In genomic region chr7:126921563-126921962, GRCm38 (mm10) we compare ENCODE assay signal across 18 mouse cellular contexts. TPM values are rescaled to one million over a fixed set of nuclear protein-coding genes. Genes with fewer than 3 reads are reported as not detected.
DNase-seq lines count a peak whose midpoint lies in the region; ATAC-seq and TF ChIP-seq lines count a peak whose summit lies in the region.
"Had no signal": no experiment of that assay in that cellular context is flagged by ENCODE, and none has a peak within 500 bp of the region (broad histone marks: within the 10 kb centered on the region; RNA-seq: fewer than 3 reads in every experiment).

No protein-coding gene starts in this region.

- H3K4me3 ChIP-seq in forebrain, embryonic 13.5 days, result no peak overlapping the region
- no peak overlapping the region for H3K4me3 ChIP-seq in forebrain, postnatal 0 days (ENCODE audit: low read depth, low read length)
- H3K4me3 ChIP-seq in liver, embryonic 15.5 days (replicated peaks), result no peak overlapping the region
- H3K4me3 ChIP-seq in liver, embryonic 11.5 days (ENCODE audit: low read depth, low read length), result no peak overlapping the region
- H3K4me3 ChIP-seq in forebrain, embryonic 14.5 days (ENCODE audit: low read depth, low read length), result no peak overlapping the region
- H3K4me3 ChIP-seq: heart, adult 2 months; left cerebral cortex, adult 2 months; limb, embryonic 13.5 days; neural tube, embryonic 13.5 days; stomach, embryonic 15.5 days had no signal

- no peaks in the 10 kb centered on the region for H3K27me3 ChIP-seq in forebrain, embryonic 13.5 days
- H3K27me3 ChIP-seq in forebrain, postnatal 0 days (ENCODE audit: insufficient read depth, low read length), result no peaks in the 10 kb centered on the region
- H3K27me3 ChIP-seq in liver, embryonic 15.5 days, result no peaks in the 10 kb centered on the region
- no peaks in the 10 kb centered on the region for H3K27me3 ChIP-seq in liver, embryonic 11.5 days (replicated peaks; ENCODE audit: control insufficient read depth, insufficient read depth, low read length)
- H3K27me3 ChIP-seq in forebrain, embryonic 14.5 days (replicated peaks; ENCODE audit: control insufficient read depth, insufficient read depth, low read length), result no peaks in the 10 kb centered on the region
- H3K27me3 ChIP-seq: limb, embryonic 13.5 days; neural tube, embryonic 13.5 days; Patski; stomach, embryonic 15.5 days had no signal

- no peak for ATAC-seq in forebrain, embryonic 13.5 days
- no peak for ATAC-seq in forebrain, postnatal 0 days
- no peak for ATAC-seq in liver, embryonic 15.5 days (ENCODE audit: insufficient read depth)
- no peak for ATAC-seq in liver, embryonic 11.5 days (replicated peaks; ENCODE audit: low FRiP score)
- no peak for ATAC-seq in forebrain, embryonic 14.5 days
- ATAC-seq: Patski had no signal

- WGBS in forebrain, embryonic 13.5 days, result 80% methylated on average over 2 of the region's 2 CpGs
- 90% methylated on average over 2 of the region's 2 CpGs for WGBS in forebrain, postnatal 0 days
- 45% methylated on average over 2 of the region's 2 CpGs for WGBS in liver, embryonic 15.5 days (ENCODE audit: insufficient replicate concordance)
- 66% methylated on average over 2 of the region's 2 CpGs for WGBS in liver, embryonic 11.5 days
- 80% methylated on average over 2 of the region's 2 CpGs for WGBS in forebrain, embryonic 14.5 days

- no peaks in the 10 kb centered on the region for H3K36me3 ChIP-seq in forebrain, embryonic 13.5 days (ENCODE audit: poor library complexity, severe bottlenecking)
- no peaks in the 10 kb centered on the region for H3K36me3 ChIP-seq in forebrain, postnatal 0 days (ENCODE audit: insufficient read depth)
- no peaks in the 10 kb centered on the region for H3K36me3 ChIP-seq in liver, embryonic 15.5 days (replicated peaks)
- no peaks in the 10 kb centered on the region for H3K36me3 ChIP-seq in liver, embryonic 11.5 days (ENCODE audit: control insufficient read depth, insufficient read depth, low read length)
- H3K36me3 ChIP-seq in forebrain, embryonic 14.5 days (ENCODE audit: control insufficient read depth, insufficient read depth, low read length), result no peaks in the 10 kb centered on the region
- H3K36me3 ChIP-seq: limb, embryonic 13.5 days; neural tube, embryonic 13.5 days; stomach, embryonic 15.5 days had no signal

- no peak overlapping the region for H3K27ac ChIP-seq in forebrain, embryonic 13.5 days
- H3K27ac ChIP-seq in forebrain, postnatal 0 days (ENCODE audit: low read depth, low read length), result no peak overlapping the region
- no peak overlapping the region for H3K27ac ChIP-seq in liver, embryonic 15.5 days (replicated peaks)
- no peak overlapping the region for H3K27ac ChIP-seq in liver, embryonic 11.5 days (ENCODE audit: low read depth, low read length)
- no peak overlapping the region for H3K27ac ChIP-seq in forebrain, embryonic 14.5 days (ENCODE audit: low read depth, low read length)
- H3K27ac ChIP-seq: limb, embryonic 13.5 days; neural tube, embryonic 13.5 days had no signal

- no peak for TF ChIP-seq CTCF in forebrain, postnatal 0 days (IDR thresholded peaks at IDR 0.05; ENCODE audit: low read depth)

- H3K9me3 ChIP-seq in forebrain, embryonic 13.5 days (replicated peaks), result no peaks in the 10 kb centered on the region
- no peaks in the 10 kb centered on the region for H3K9me3 ChIP-seq in forebrain, postnatal 0 days (ENCODE audit: low read length)
- no peaks in the 10 kb centered on the region for H3K9me3 ChIP-seq in liver, embryonic 15.5 days (replicated peaks)
- H3K9me3 ChIP-seq in liver, embryonic 11.5 days (ENCODE audit: control insufficient read depth, low read length), result no peaks in the 10 kb centered on the region
- H3K9me3 ChIP-seq in forebrain, embryonic 14.5 days (replicated peaks; ENCODE audit: control insufficient read depth, low read length), result no peaks in the 10 kb centered on the region
- H3K9me3 ChIP-seq: limb, embryonic 13.5 days; neural tube, embryonic 13.5 days; stomach, embryonic 15.5 days had no signal

- peak overlapping the region; percentile 36 for H3K4me2 ChIP-seq in forebrain, embryonic 13.5 days
- no peak overlapping the region for H3K4me2 ChIP-seq in forebrain, postnatal 0 days (ENCODE audit: low read depth)
- 0 out of 2 replicates have a peak overlapping the region, but pooled peaks have one; percentile 37 for H3K4me2 ChIP-seq in liver, embryonic 15.5 days
- no peak overlapping the region for H3K4me2 ChIP-seq in liver, embryonic 11.5 days
- H3K4me2 ChIP-seq in forebrain, embryonic 14.5 days (ENCODE audit: low read length), result peak overlapping the region; percentile 28; the same call in 1 of the 2 replicates
- H3K4me2 ChIP-seq: limb, embryonic 13.5 days; neural tube, embryonic 13.5 days; stomach, embryonic 15.5 days had no signal

- peaks cover 12% of the 10 kb centered on the region for H3K4me1 ChIP-seq in forebrain, embryonic 13.5 days
- H3K4me1 ChIP-seq in forebrain, postnatal 0 days (ENCODE audit: insufficient read depth), result no peaks in the 10 kb centered on the region
- peaks cover 30% of the 10 kb centered on the region for H3K4me1 ChIP-seq in liver, embryonic 15.5 days (replicated peaks)
- H3K4me1 ChIP-seq in liver, embryonic 11.5 days (replicated peaks; ENCODE audit: control insufficient read depth, insufficient read depth, low read length), result peaks cover 15% of the 10 kb centered on the region
- 0 out of 2 replicates have a peak, but pooled peaks cover 6% of the 10 kb centered on the region for H3K4me1 ChIP-seq in forebrain, embryonic 14.5 days (ENCODE audit: control insufficient read depth, insufficient read depth, low read length)

- H3K9ac ChIP-seq in forebrain, embryonic 13.5 days, result peak overlapping the region; percentile 51; the same call in 1 of the 2 replicates
- H3K9ac ChIP-seq in forebrain, postnatal 0 days, result no peak overlapping the region
- no peak overlapping the region for H3K9ac ChIP-seq in liver, embryonic 15.5 days
- H3K9ac ChIP-seq in liver, embryonic 11.5 days (ENCODE audit: low read depth, low read length), result no peak overlapping the region
- H3K9ac ChIP-seq in forebrain, embryonic 14.5 days (ENCODE audit: low read length), result no peak overlapping the region
- H3K9ac ChIP-seq: limb, embryonic 13.5 days; stomach, embryonic 15.5 days had no signal

- no peak for DNase-seq in forebrain, postnatal 0 days
- DNase-seq in liver, embryonic 11.5 days (ENCODE audit: low spot score), result no peak
- no peak for DNase-seq in forebrain, embryonic 14.5 days (ENCODE audit: low spot score)
- peak; percentile 53 for DNase-seq in kidney, postnatal 14 days
- no peak for DNase-seq in embryo, embryonic 9.5 days (ENCODE audit: extremely low spot score)
- no peak for DNase-seq in frontal cortex, postnatal 10 days (ENCODE audit: low spot score in 2 of 2)
- DNase-seq: cerebellum, adult 2 months; heart, adult 2 months; heart, postnatal 10 days; thymus, postnatal 36 days had no signal

RNA-seq across cellular contexts. Expression of gene Tmem219, which starts 1.2 kb away (rescaled TPM):
- polyA plus RNA-seq in forebrain, embryonic 13.5 days (2015; fragmentation: Nextera tagmentation; extraction: Ambion mirVana), result 30.5 and 35.3 TPM in 2 replicates
- 22.8 and 23.8 TPM in 2 replicates for total RNA-seq in forebrain, postnatal 0 days (2014; rRNA removed)
- 44.7 and 45.4 TPM in 2 replicates for polyA plus RNA-seq in forebrain, postnatal 0 days (2015; fragmentation: Nextera tagmentation; extraction: Ambion mirVana)
- polyA plus RNA-seq in liver, embryonic 15.5 days (2015; fragmentation: Nextera tagmentation; extraction: Ambion mirVana), result 17.0 and 19.3 TPM in 2 replicates
- 23.2 and 23.9 TPM in 2 replicates for polyA plus RNA-seq in liver, embryonic 11.5 days (2014; fragmentation: Nextera tagmentation; extraction: Ambion mirVana)
- 34.3 and 44.9 TPM in 2 replicates for polyA plus RNA-seq in forebrain, embryonic 14.5 days (2014; fragmentation: Nextera tagmentation; extraction: Ambion mirVana)

RNA-seq across cellular contexts. Expression of gene Kctd13, which starts 7.1 kb away (rescaled TPM):
- polyA plus RNA-seq in forebrain, embryonic 13.5 days (2015; fragmentation: Nextera tagmentation; extraction: Ambion mirVana), result 69.4 and 69.8 TPM in 2 replicates
- 140 and 142 TPM in 2 replicates for total RNA-seq in forebrain, postnatal 0 days (2014; rRNA removed)
- polyA plus RNA-seq in forebrain, postnatal 0 days (2015; fragmentation: Nextera tagmentation; extraction: Ambion mirVana), result 218 and 222 TPM in 2 replicates
- 4.1 and 5.0 TPM in 2 replicates for polyA plus RNA-seq in liver, embryonic 15.5 days (2015; fragmentation: Nextera tagmentation; extraction: Ambion mirVana)
- 15.7 and 16.5 TPM in 2 replicates for polyA plus RNA-seq in liver, embryonic 11.5 days (2014; fragmentation: Nextera tagmentation; extraction: Ambion mirVana)
- 69.3 and 89.2 TPM in 2 replicates for polyA plus RNA-seq in forebrain, embryonic 14.5 days (2014; fragmentation: Nextera tagmentation; extraction: Ambion mirVana)

RNA-seq across cellular contexts. Expression of gene Asphd1, which starts 27.8 kb away (rescaled TPM):
- polyA plus RNA-seq in forebrain, embryonic 13.5 days (2015; fragmentation: Nextera tagmentation; extraction: Ambion mirVana), result 2.5 and 5.1 TPM in 2 replicates
- 14.3 and 37.2 TPM in 2 replicates for total RNA-seq in forebrain, postnatal 0 days (2014; rRNA removed)
- 10.3 and 13.6 TPM in 2 replicates for polyA plus RNA-seq in forebrain, postnatal 0 days (2015; fragmentation: Nextera tagmentation; extraction: Ambion mirVana)
- polyA plus RNA-seq in liver, embryonic 15.5 days (2015; fragmentation: Nextera tagmentation; extraction: Ambion mirVana), result not detected in 2 replicates
- not detected in 2 replicates for polyA plus RNA-seq in liver, embryonic 11.5 days (2014; fragmentation: Nextera tagmentation; extraction: Ambion mirVana)
- 4.4 and 6.0 TPM in 2 replicates for polyA plus RNA-seq in forebrain, embryonic 14.5 days (2014; fragmentation: Nextera tagmentation; extraction: Ambion mirVana)
- total RNA-seq: heart, adult 2 months; heart, postnatal 10 days; megakaryocyte-erythroid progenitor cell, adult 5-6 weeks had no signal
- polyA plus RNA-seq: Patski had no signal

RNA-seq across cellular contexts. Expression of gene Sez6l2, which starts 28.8 kb away (rescaled TPM):
- polyA plus RNA-seq in forebrain, embryonic 13.5 days (2015; fragmentation: Nextera tagmentation; extraction: Ambion mirVana), result 16.8 and 18.4 TPM in 2 replicates
- total RNA-seq in forebrain, postnatal 0 days (2014; rRNA removed), result 104 and 160 TPM in 2 replicates
- 38.3 and 45.3 TPM in 2 replicates for polyA plus RNA-seq in forebrain, postnatal 0 days (2015; fragmentation: Nextera tagmentation; extraction: Ambion mirVana)
- 0.07 and 0.12 TPM in 2 replicates for polyA plus RNA-seq in liver, embryonic 15.5 days (2015; fragmentation: Nextera tagmentation; extraction: Ambion mirVana)
- 0.27 TPM in 2 replicates for polyA plus RNA-seq in liver, embryonic 11.5 days (2014; fragmentation: Nextera tagmentation; extraction: Ambion mirVana)
- 33.8 and 34.6 TPM in 2 replicates for polyA plus RNA-seq in forebrain, embryonic 14.5 days (2014; fragmentation: Nextera tagmentation; extraction: Ambion mirVana)

RNA-seq across cellular contexts. Expression of gene Taok2, which starts 37.1 kb away (rescaled TPM):
- polyA plus RNA-seq in forebrain, embryonic 13.5 days (2015; fragmentation: Nextera tagmentation; extraction: Ambion mirVana), result 51.9 and 60.0 TPM in 2 replicates
- 100 and 110 TPM in 2 replicates for total RNA-seq in forebrain, postnatal 0 days (2014; rRNA removed)
- polyA plus RNA-seq in forebrain, postnatal 0 days (2015; fragmentation: Nextera tagmentation; extraction: Ambion mirVana), result 30.5 and 42.6 TPM in 2 replicates
- polyA plus RNA-seq in liver, embryonic 15.5 days (2015; fragmentation: Nextera tagmentation; extraction: Ambion mirVana), result 11.3 and 12.9 TPM in 2 replicates
- polyA plus RNA-seq in liver, embryonic 11.5 days (2014; fragmentation: Nextera tagmentation; extraction: Ambion mirVana), result 23.0 and 24.0 TPM in 2 replicates
- 25.9 and 31.0 TPM in 2 replicates for polyA plus RNA-seq in forebrain, embryonic 14.5 days (2014; fragmentation: Nextera tagmentation; extraction: Ambion mirVana)

Comparison
In these comparisons a context has a peak if more than half of its experiments do, and no peak if none do; other contexts are left out.
1. H3K4me2 ChIP-seq: peak in forebrain, embryonic 13.5 days (single experiment), liver, embryonic 15.5 days (single experiment) and forebrain, embryonic 14.5 days (single experiment); none in forebrain, postnatal 0 days (single experiment) and liver, embryonic 11.5 days (single experiment).